Comparison of ENCODE assay signal across 29 mouse cellular contexts in the genomic region with DNA sequence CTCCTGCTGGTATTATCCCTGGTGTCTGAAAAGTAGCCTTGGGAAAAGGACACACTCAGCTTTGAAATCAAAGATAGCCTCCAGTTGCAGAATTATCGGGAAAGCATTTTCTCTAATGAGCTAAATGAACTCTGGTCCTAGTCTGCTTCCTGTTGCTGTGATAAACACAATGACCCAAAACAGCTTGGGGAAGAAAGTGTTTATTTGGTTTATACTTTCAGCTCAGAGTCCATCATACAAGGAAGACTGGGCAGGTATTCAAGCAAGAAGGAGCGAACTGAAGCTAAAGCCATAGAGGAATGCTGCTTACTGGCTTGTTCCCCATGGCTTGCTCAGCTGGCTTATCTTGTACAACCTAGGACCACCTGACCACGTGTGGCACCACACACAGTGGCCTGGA.
"Had no signal": no experiment of that assay in that cellular context is flagged by ENCODE, and none has a peak within 500 bp of the region (broad histone marks: within the 10 kb centered on the region; RNA-seq: fewer than 3 reads in every experiment).

No protein-coding gene starts in this region.

- H3K27ac ChIP-seq: embryonic facial prominence, embryonic 10.5 days; embryonic facial prominence, embryonic 12.5 days; embryonic facial prominence, embryonic 13.5 days; embryonic facial prominence, embryonic 15.5 days; forebrain, embryonic 10.5 days; forebrain, embryonic 12.5 days; forebrain, embryonic 13.5 days; forebrain, embryonic 15.5 days; gastrocnemius, adult 2 months; heart, adult 2 months had no signal

- H3K9ac ChIP-seq: embryonic facial prominence, embryonic 12.5 days; embryonic facial prominence, embryonic 13.5 days; embryonic facial prominence, embryonic 15.5 days; forebrain, embryonic 12.5 days; forebrain, embryonic 13.5 days; forebrain, embryonic 15.5 days; forebrain, postnatal 0 days had no signal

- H3K9me3 ChIP-seq: embryonic facial prominence, embryonic 10.5 days; embryonic facial prominence, embryonic 12.5 days; embryonic facial prominence, embryonic 13.5 days; embryonic facial prominence, embryonic 15.5 days; forebrain, embryonic 10.5 days; forebrain, embryonic 12.5 days; forebrain, embryonic 13.5 days; forebrain, embryonic 15.5 days had no signal

- H3K27me3 ChIP-seq: embryonic facial prominence, embryonic 12.5 days; embryonic facial prominence, embryonic 13.5 days; embryonic facial prominence, embryonic 15.5 days; forebrain, embryonic 12.5 days; forebrain, embryonic 13.5 days; forebrain, embryonic 15.5 days had no signal

- DNase-seq: cerebellum, adult 2 months; cerebellum, adult 8-10 months; cerebellum, adult 9-10 months; cerebellum, adult 9-11 months; cerebellum, postnatal 10 days; cerebellum, postnatal 14 days; cerebellum, postnatal 25 days; cerebellum, postnatal 36 days; embryo, embryonic 11 days; forebrain, postnatal 0 days; gastrocnemius, adult 2 months; gastrocnemius, postnatal 10 days; gastrocnemius, postnatal 14 days; gastrocnemius, postnatal 25 days; gastrocnemius, postnatal 36 days; heart, adult 11 months; heart, adult 18-20 months; heart, adult 2 months had no signal

- ATAC-seq: forebrain, embryonic 13.5 days; forebrain, embryonic 14.5 days; forebrain, embryonic 15.5 days; forebrain, embryonic 16.5 days; forebrain, postnatal 0 days had no signal

- H3K4me3 ChIP-seq: embryonic facial prominence, embryonic 10.5 days; embryonic facial prominence, embryonic 12.5 days; embryonic facial prominence, embryonic 13.5 days; embryonic facial prominence, embryonic 15.5 days; erythroblast, embryonic 14.5 days; forebrain, embryonic 10.5 days; forebrain, embryonic 12.5 days; forebrain, embryonic 13.5 days; forebrain, embryonic 15.5 days; gastrocnemius, adult 2 months; heart, adult 2 months had no signal

- H3K36me3 ChIP-seq: embryonic facial prominence, embryonic 10.5 days; embryonic facial prominence, embryonic 12.5 days; embryonic facial prominence, embryonic 13.5 days; embryonic facial prominence, embryonic 15.5 days; forebrain, embryonic 10.5 days; forebrain, embryonic 12.5 days; forebrain, embryonic 15.5 days had no signal

- H3K4me2 ChIP-seq: embryonic facial prominence, embryonic 12.5 days; embryonic facial prominence, embryonic 13.5 days; embryonic facial prominence, embryonic 15.5 days; forebrain, embryonic 12.5 days; forebrain, embryonic 13.5 days; forebrain, embryonic 15.5 days had no signal

- H3K4me1 ChIP-seq: embryonic facial prominence, embryonic 10.5 days; embryonic facial prominence, embryonic 12.5 days; embryonic facial prominence, embryonic 13.5 days; embryonic facial prominence, embryonic 15.5 days; forebrain, embryonic 10.5 days; forebrain, embryonic 12.5 days; forebrain, embryonic 13.5 days; forebrain, embryonic 15.5 days had no signal
